Mouse (Mus musculus): ENCODE data around the gene Elobl.

GRCm38 (mm10) chr11:88998974-88999722 is 32.4 kb upstream of the Elobl start, which contains the start of gene Trim25:
- TF ChIP-seq NELFE (IDR thresholded peaks at IDR 0.05; ENCODE audit: low read depth, low read length) (peak; percentile 99), CTCF (conservative IDR thresholded peaks at IDR 0.05 in 1 of 2, IDR thresholded peaks at IDR 0.05 in 1 of 2; ENCODE audit: low read depth in 2 of 2, low read length in 2 of 2) (peak in 1 of 2 experiments; percentile 49; a peak in 2 of 4 replicates), ETS1 (conservative IDR thresholded peaks at IDR 0.05; ENCODE audit: low read depth, low read length) (peak; percentile 89)

Data from CH12.LX (cell line).